Mouse (Mus musculus) hematopoietic stem cell, adult 5-6 weeks (primary cell): ENCODE data around the gene Cfap74. TPM values are rescaled to one million over a fixed set of nuclear protein-coding genes. Genes with fewer than 3 reads are reported as not detected.
"Not testable (repeated sequence)": the region's sequence is repeated elsewhere in the genome, so short reads cannot be mapped to it uniquely, and the experiment has no call there.

Experiments
- ATAC-seq, 2 experiments: fragments of 125-278 bp in 1 of 2; replicated peaks in 1 of 2; 2 replicates each; pipeline ENCODE4 v1.8.0; 2016 to 2017; ENCODE audit warnings: inconsistent platforms in 2 of 2, mild to moderate bottlenecking in 2 of 2, moderate number of reproducible peaks in 2 of 2, low read depth in 1 of 2, moderate TSS enrichment in 1 of 2; ENCODE audit not compliant: low FRiP score in 2 of 2, poor library complexity in 2 of 2, severe bottlenecking in 2 of 2, insufficient read depth in 1 of 2, low TSS enrichment in 1 of 2
- total RNA-seq: library from RNA; stranded (forward); fragments of 172-1452, 232-1000 nt; gene quantifications from 2 replicates; pipeline ENCODE4 v1.2.3, GENCODE M21; 2017

Cfap74 gene
- total RNA-seq, 1 experiment from 2014 or later: 1.2 TPM

- no peak for ATAC-seq
These were observed 42.6 kb downstream of the Cfap74 start for GRCm38 (mm10) chr4:155451597-155451996.

GRCm38 (mm10) chr4:155458575-155458974 is 49.6 kb downstream of the Cfap74 start:
- no peak for ATAC-seq

- ATAC-seq: no peak
These were observed 54.1 kb downstream of the Cfap74 start for GRCm38 (mm10) chr4:155463050-155463449.

GRCm38 (mm10) chr4:155463611-155464010 is 54.6 kb downstream of the Cfap74 start:
- ATAC-seq: no peak

GRCm38 (mm10) chr4:155464061-155464460 is 55.1 kb downstream of the Cfap74 start:
- ATAC-seq: no peak

- ATAC-seq: no peak
These were observed 56.6 kb downstream of the Cfap74 start for GRCm38 (mm10) chr4:155465607-155466006.

GRCm38 (mm10) chr4:155466080-155466479 is 57.1 kb downstream of the Cfap74 start:
- no peak for ATAC-seq

- ATAC-seq: no peak
These were observed 58.4 kb downstream of the Cfap74 start for GRCm38 (mm10) chr4:155467237-155468010.

GRCm38 (mm10) chr4:155468952-155469351 is 60.0 kb downstream of the Cfap74 start, which contains the start of gene Tmem52:
Gene Tmem52, plus strand, starts transcription at chr4:155469114.
- ATAC-seq: peak; percentile 76 to 78

- no peak for ATAC-seq
These were observed 60.7 kb downstream of the Cfap74 start for GRCm38 (mm10) chr4:155469590-155470262.

- ATAC-seq: no peak
These were observed 61.4 kb downstream of the Cfap74 start for GRCm38 (mm10) chr4:155470263-155470953.

- no peak for ATAC-seq
These were observed 62.0 kb downstream of the Cfap74 start for GRCm38 (mm10) chr4:155470997-155471396.

- no peak for ATAC-seq
These were observed 62.4 kb downstream of the Cfap74 start for GRCm38 (mm10) chr4:155471406-155471805.

- no peak for ATAC-seq
These were observed 63.8 kb downstream of the Cfap74 start for GRCm38 (mm10) chr4:155472716-155473290.

- no peak for ATAC-seq
These were observed 64.3 kb downstream of the Cfap74 start for GRCm38 (mm10) chr4:155473319-155473718.

GRCm38 (mm10) chr4:155473796-155474195 is 64.8 kb downstream of the Cfap74 start:
- ATAC-seq: not testable (repeated sequence)

- peak; percentile 77 to 93 for ATAC-seq
These were observed 72.6 kb downstream of the Cfap74 start for GRCm38 (mm10) chr4:155481381-155482124.
